ENCODE assay signal across 31 mouse cellular contexts in the genomic region with DNA sequence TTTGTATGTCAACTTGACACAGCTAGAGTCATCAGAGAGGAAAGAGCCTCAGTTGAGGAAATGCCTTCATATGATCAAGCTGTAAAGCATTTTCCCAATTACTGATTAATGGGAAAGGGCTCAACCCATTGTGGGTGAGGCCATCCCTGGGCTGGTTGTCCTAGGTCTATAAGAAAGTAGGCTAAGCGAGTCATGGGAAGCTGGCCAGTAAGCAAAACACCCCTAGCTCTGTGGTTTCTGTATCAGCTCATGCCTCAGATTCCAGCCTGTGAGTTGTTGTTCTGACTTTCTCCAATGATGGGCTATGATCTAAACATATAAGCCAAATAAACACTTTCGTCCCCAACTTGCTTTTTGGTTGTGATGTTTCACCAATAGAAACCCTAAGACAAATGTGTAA. TPM values are rescaled to one million over a fixed set of nuclear protein-coding genes. Genes with fewer than 3 reads are reported as not detected.
A peak's percentile ranks its signal among the peaks of the same experiment; 100 is the strongest.
DNase-seq lines count a peak whose midpoint lies in the region; TF ChIP-seq lines count a peak whose summit lies in the region.
"Had no signal": no experiment of that assay in that cellular context is flagged by ENCODE, and none has a peak within 500 bp of the region (broad histone marks: within the 10 kb centered on the region; RNA-seq: fewer than 3 reads in every experiment).

No protein-coding gene starts in this region.

- TF ChIP-seq CTCF in embryonic fibroblast, embryonic 13.5 days (IDR thresholded peaks at IDR 0.05; ENCODE audit: borderline replicate concordance, insufficient read depth, low read length), result no peak
- no peak for TF ChIP-seq CTCF in layer of hippocampus, adult 2 months (conservative IDR thresholded peaks at IDR 0.05)

- peak overlapping the region; percentile 47; the same call in 1 of the 2 replicates for H3K27ac ChIP-seq in embryonic fibroblast, embryonic 13.5 days (ENCODE audit: insufficient read depth, low read length)
- H3K27ac ChIP-seq in layer of hippocampus, adult 2 months, result no peak overlapping the region

- H3K4me3 ChIP-seq in embryonic fibroblast, embryonic 13.5 days (ENCODE audit: insufficient read depth, low read length), result no peak overlapping the region
- no peak overlapping the region for H3K4me3 ChIP-seq in layer of hippocampus, adult 2 months

- DNase-seq in 3T3-L1 (ENCODE audit: low read depth, low spot score) (peak; percentile 68), NIH3T3 (ENCODE audit: low read depth) (peak; percentile 52)
- peak; percentile 64 for DNase-seq in Muller cell, postnatal 12 days (ENCODE audit: inconsistent ontology term)
- no peak for DNase-seq in right cerebral cortex, postnatal 14 days
- no peak for DNase-seq in layer of hippocampus, adult 2 months (ENCODE audit: low spot score in 2 of 2)
- no peak for DNase-seq in spleen, postnatal 36 days (ENCODE audit: low spot score in 2 of 2)
- no peak for DNase-seq in urinary bladder, postnatal 25 days (ENCODE audit: low spot score)
- DNase-seq: adrenal gland, adult 2 months; adrenal gland, adult 8-10 months; adrenal gland, postnatal 10 days; adrenal gland, postnatal 14 days; adrenal gland, postnatal 25 days; adrenal gland, postnatal 36 days; B cell, adult 2 months; cerebellum, adult 11 months; cerebellum, adult 11-12 months; cerebellum, adult 18-20 months; cerebellum, adult 2 months; cerebellum, adult 8-10 months had no signal

- H3K4me1 ChIP-seq in embryonic fibroblast, embryonic 13.5 days (ENCODE audit: control insufficient read depth, insufficient read depth, low read length), result no peaks in the 10 kb centered on the region

- no peak for TF ChIP-seq POLR2A in embryonic fibroblast, embryonic 13.5 days (IDR thresholded peaks at IDR 0.05; ENCODE audit: low read depth, low read length)

RNA-seq across cellular contexts. Expression of gene Tktl1, which starts 26.5 kb away (rescaled TPM):
- polyA plus RNA-seq in embryonic fibroblast, embryonic 13.5 days (2011; ENCODE audit: insufficient read length, low read depth, missing spikeins), result not detected in 2 replicates
- under 1 TPM in 1 of 2 experiments, not detected in 1; 0.17 TPM for total RNA-seq in layer of hippocampus, adult 2 months (2021)
- total RNA-seq: adrenal gland, adult 18-20 months; adrenal gland, adult 2 months; adrenal gland, adult 8-10 months; adrenal gland, postnatal 10 days; adrenal gland, postnatal 14 days; adrenal gland, postnatal 25 days; adrenal gland, postnatal 36 days; adrenal gland, postnatal 4 days; CH12.LX; MEL had no signal
- polyA plus RNA-seq: adrenal gland, adult 2 months; brain, embryonic 14.5 days; cerebellum, adult 2 months; G1E had no signal

RNA-seq across cellular contexts. Expression of gene Tex28, which starts 35.9 kb away (rescaled TPM):
- not detected in 2 replicates for polyA plus RNA-seq in embryonic fibroblast, embryonic 13.5 days (2011; ENCODE audit: insufficient read length, low read depth, missing spikeins)
- total RNA-seq in layer of hippocampus, adult 2 months (2021), result not detected
- total RNA-seq: adrenal gland, adult 18-20 months; adrenal gland, adult 2 months; adrenal gland, adult 8-10 months; adrenal gland, postnatal 10 days; adrenal gland, postnatal 14 days; adrenal gland, postnatal 25 days; adrenal gland, postnatal 36 days; adrenal gland, postnatal 4 days; CH12.LX; ES-E14; G1E; MEL had no signal
- polyA plus RNA-seq: activated CD4-positive, CD25-positive, alpha-beta regulatory T cell, adult 4 months; adrenal gland, adult 2 months; brain, embryonic 14.5 days; C2C12; CD4-positive, CD25-positive, alpha-beta regulatory T cell, adult 4 months; cerebellum, adult 2 months; G1E; Patski had no signal

RNA-seq across cellular contexts. Expression of gene Flna, which starts 46.1 kb away (rescaled TPM):
- 1,955 and 2,266 TPM in 2 replicates for polyA plus RNA-seq in embryonic fibroblast, embryonic 13.5 days (2011; ENCODE audit: insufficient read length, low read depth, missing spikeins)
- total RNA-seq in layer of hippocampus, adult 2 months (2021), result 10 to 100 TPM; 77.1 to 78.0 TPM

RNA-seq across cellular contexts. Expression of gene Emd, which starts 50.9 kb away (rescaled TPM):
- polyA plus RNA-seq in embryonic fibroblast, embryonic 13.5 days (2011; ENCODE audit: insufficient read length, low read depth, missing spikeins), result 195 and 206 TPM in 2 replicates
- 10 to 100 TPM; 31.8 to 39.5 TPM for total RNA-seq in layer of hippocampus, adult 2 months (2021)

Comparison
In these comparisons a context has a peak if more than half of its experiments do, and no peak if none do; other contexts are left out.
1. DNase-seq: peak in 3T3-L1 (single experiment), Muller cell, postnatal 12 days (single experiment) and NIH3T3 (single experiment); none in right cerebral cortex, postnatal 14 days (single experiment), layer of hippocampus, adult 2 months (0 of 2), spleen, postnatal 36 days (0 of 2) and urinary bladder, postnatal 25 days (single experiment).